Mouse (Mus musculus) activated CD4-positive, CD25-positive, alpha-beta regulatory T cell, adult 4 months (primary cell): ENCODE data around the gene Tead3. TPM values are rescaled to one million over a fixed set of nuclear protein-coding genes. Genes with fewer than 3 reads are reported as not detected.
A peak's percentile ranks its signal among the peaks of the same experiment; 100 is the strongest.

Source experiments
- ATAC-seq: one replicate; pipeline ENCODE4 v1.8.0; 2017
- polyA plus RNA-seq, 2 experiments: library from polyadenylated mRNA; unstranded; fragments of 100-300 nt; shearing (Covaris generic); gene quantifications; one replicate each; pipeline ENCODE4 v1.2.1; 2017

Tead3 gene
- not detected for polyA plus RNA-seq

- no peak for ATAC-seq
These were observed at the start of gene Tead3 for GRCm38 (mm10) chr17:28350466-28351352. TSS of gene Tead3 (minus strand) at chr17:28350817.

- no peak for ATAC-seq
These were observed 44.4 kb upstream of the Tead3 start for GRCm38 (mm10) chr17:28394994-28395393.

GRCm38 (mm10) chr17:28394051-28394765 lies 43.6 kb upstream of the Tead3 start:
- ATAC-seq, result no peak

- no peak for ATAC-seq
These were observed 41.2 kb upstream of the Tead3 start for GRCm38 (mm10) chr17:28391568-28392432.

- ATAC-seq, result no peak
These were observed 37.9 kb upstream of the Tead3 start for GRCm38 (mm10) chr17:28388534-28388933.

- ATAC-seq, result no peak
These were observed 35.7 kb upstream of the Tead3 start for GRCm38 (mm10) chr17:28386150-28386905.

- ATAC-seq, result no peak
These were observed 33.7 kb upstream of the Tead3 start for GRCm38 (mm10) chr17:28384298-28384697.

- no peak for ATAC-seq
These were observed 29.6 kb upstream of the Tead3 start for GRCm38 (mm10) chr17:28380255-28380654.

GRCm38 (mm10) chr17:28375592-28376061 lies 25.0 kb upstream of the Tead3 start:
- peak; percentile 52 for ATAC-seq

- ATAC-seq, result no peak
These were observed 23.9 kb upstream of the Tead3 start for GRCm38 (mm10) chr17:28374494-28374893.

- ATAC-seq, result peak; percentile 32
These were observed 23.2 kb upstream of the Tead3 start for GRCm38 (mm10) chr17:28373821-28374220.

GRCm38 (mm10) chr17:28371941-28372340 lies 21.3 kb upstream of the Tead3 start:
- no peak for ATAC-seq

- no peak for ATAC-seq
These were observed 20.7 kb upstream of the Tead3 start for GRCm38 (mm10) chr17:28371286-28371685.

GRCm38 (mm10) chr17:28369056-28369455 lies 18.4 kb upstream of the Tead3 start:
- no peak for ATAC-seq

GRCm38 (mm10) chr17:28368449-28368848 lies 17.8 kb upstream of the Tead3 start:
- ATAC-seq, result no peak

GRCm38 (mm10) chr17:28365122-28365521 lies 14.5 kb upstream of the Tead3 start, which contains the start of gene Tulp1:
TSS of gene Tulp1 (minus strand) at chr17:28365222.
- no peak for ATAC-seq

- ATAC-seq, result no peak
These were observed 12.9 kb upstream of the Tead3 start for GRCm38 (mm10) chr17:28363507-28363906.

- ATAC-seq, result no peak
These were observed 12.2 kb upstream of the Tead3 start for GRCm38 (mm10) chr17:28362653-28363292.

GRCm38 (mm10) chr17:28361921-28362652 lies 11.5 kb upstream of the Tead3 start:
- no peak for ATAC-seq

GRCm38 (mm10) chr17:28360531-28361277 lies 10.1 kb upstream of the Tead3 start:
- ATAC-seq, result no peak
